Mouse (Mus musculus): ENCODE data around the gene Nipa1. TPM values are rescaled to one million over a fixed set of nuclear protein-coding genes. Genes with fewer than 3 reads are reported as not detected.
A peak's percentile ranks its signal among the peaks of the same experiment; 100 is the strongest.
"Not testable (repeated sequence)": the region's sequence is repeated elsewhere in the genome, so short reads cannot be mapped to it uniquely, and the experiment has no call there.

Nipa1 gene
- 5.1 and 7.6 TPM in 2 replicates for total RNA-seq (2021)
- long read RNA-seq, transcript Nipa1-201 (5 exons, 3,183 nt): major isoform, 12 of 12 reads
- long read RNA-seq, partial matches to known transcripts: 0 of 12 reads
- long read RNA-seq, other reads (novel, unspliced or antisense): 0 of 12 reads

- DNase-seq: no peak
Measured at GRCm38 (mm10) chr7:56019930-56020253, at the start of gene Nipa1. Gene Nipa1 (minus strand): TSS chr7:56019954.

GRCm38 (mm10) chr7:56066634-56067033 is 46.9 kb upstream of the Nipa1 start:
- DNase-seq: no peak

- DNase-seq: no peak
Measured at GRCm38 (mm10) chr7:56066136-56066535, 46.4 kb upstream of the Nipa1 start.

GRCm38 (mm10) chr7:56064876-56065275 is 45.1 kb upstream of the Nipa1 start:
- DNase-seq: peak; percentile 32

DNA sequence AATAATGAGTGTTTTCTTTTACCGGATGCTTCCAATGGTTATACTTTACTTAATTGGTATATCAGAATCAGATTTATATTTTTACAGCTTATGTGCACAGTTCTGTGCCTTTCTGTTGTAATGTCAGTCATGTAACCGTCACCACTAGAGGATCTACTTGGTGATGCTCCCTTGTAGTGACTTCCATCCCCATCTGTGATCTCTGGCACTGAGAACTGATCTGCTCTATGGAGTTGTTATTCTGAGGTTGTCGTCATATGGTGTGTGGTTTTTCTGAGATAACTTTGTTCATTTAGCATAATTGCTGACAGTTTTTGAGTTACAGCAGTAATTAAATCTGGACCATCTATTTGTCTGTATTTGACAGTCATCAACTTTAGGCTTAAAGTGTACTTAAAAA is 35.6 kb upstream of the Nipa1 start:
- no peak for DNase-seq

- no peak for DNase-seq
Measured at GRCm38 (mm10) chr7:56052996-56053395, 33.2 kb upstream of the Nipa1 start.

DNA sequence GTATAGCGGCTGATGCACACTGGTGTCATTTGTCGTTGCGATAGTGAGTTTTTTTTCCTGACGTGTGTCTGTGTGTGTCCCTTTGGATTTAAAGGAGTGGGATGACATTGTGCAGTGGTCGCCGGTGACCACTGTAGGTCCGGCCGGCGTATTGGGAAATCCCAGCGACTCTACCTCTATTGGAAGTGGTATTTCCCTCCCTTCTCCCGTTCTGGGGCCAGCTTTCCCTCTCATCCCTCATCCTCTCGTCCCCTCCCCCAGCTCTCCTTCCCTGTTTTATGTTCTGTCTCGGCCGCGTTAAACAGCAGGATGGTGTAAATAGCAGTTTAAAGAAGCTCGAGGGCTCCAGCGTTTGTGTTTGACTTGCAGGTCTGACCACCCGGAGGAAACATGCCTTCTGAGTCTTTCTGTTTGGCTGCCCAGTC is 30.7 kb upstream of the Nipa1 start:
- peak; percentile 13 for DNase-seq

- peak; percentile 99 for DNase-seq
Measured at GRCm38 (mm10) chr7:56049831-56050321, 30.1 kb upstream of the Nipa1 start, which contains the start of gene Herc2. Gene Herc2 (plus strand): TSS chr7:56050196.

- DNase-seq: no peak
Measured at GRCm38 (mm10) chr7:56047178-56047577, 27.4 kb upstream of the Nipa1 start.

DNA sequence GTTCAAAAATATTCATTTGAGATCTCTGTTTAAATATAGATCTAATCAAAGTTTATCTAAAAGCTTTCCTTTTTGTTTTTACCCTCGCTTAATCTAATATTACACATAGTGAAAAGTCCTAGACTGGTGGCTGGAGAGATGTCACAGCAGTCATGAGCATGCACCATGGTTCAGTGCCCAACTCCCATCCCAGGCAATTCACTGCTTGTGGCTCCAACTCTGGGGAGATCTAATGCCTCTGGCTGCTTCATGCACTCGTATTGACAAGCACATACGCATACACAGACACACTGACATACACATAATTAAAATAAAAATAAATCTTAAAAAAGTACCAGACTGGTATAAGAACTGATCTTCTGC is 24.5 kb upstream of the Nipa1 start:
- DNase-seq: no peak

DNA sequence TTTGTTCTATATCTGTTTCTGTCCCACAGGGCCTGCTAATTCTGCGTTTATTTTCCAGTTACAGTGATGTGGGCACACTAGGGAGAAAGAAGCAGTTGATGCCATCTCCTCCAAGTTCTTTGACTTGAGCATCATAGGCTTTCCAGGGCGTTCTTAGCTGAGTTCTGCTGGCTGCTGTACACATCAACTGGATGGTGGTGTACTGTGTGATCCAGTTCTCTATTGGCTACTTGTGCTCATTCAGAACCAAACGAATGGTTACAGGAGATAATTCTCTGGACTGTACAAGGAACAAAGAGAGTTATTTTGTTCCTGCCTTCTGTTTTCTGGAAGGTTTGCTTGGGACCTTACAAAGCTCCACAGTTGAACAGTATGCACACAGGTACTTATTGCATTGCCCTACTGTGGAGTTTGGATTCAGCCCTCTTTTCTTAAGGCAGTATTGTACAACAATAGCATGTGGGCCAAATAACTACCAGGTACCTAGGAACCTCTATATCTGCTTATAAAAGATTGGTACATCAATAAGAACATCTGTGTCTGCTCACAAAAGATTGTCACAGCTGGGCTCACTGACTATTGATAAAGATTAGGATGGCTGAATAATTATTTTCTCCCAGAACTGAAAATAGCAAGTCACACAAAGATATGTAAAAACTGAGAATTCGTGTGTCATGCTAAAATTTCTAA is 24.0 kb upstream of the Nipa1 start:
- no peak for DNase-seq

- peak; percentile 80 for DNase-seq
Measured at GRCm38 (mm10) chr7:56042353-56042752, 22.6 kb upstream of the Nipa1 start.

DNA sequence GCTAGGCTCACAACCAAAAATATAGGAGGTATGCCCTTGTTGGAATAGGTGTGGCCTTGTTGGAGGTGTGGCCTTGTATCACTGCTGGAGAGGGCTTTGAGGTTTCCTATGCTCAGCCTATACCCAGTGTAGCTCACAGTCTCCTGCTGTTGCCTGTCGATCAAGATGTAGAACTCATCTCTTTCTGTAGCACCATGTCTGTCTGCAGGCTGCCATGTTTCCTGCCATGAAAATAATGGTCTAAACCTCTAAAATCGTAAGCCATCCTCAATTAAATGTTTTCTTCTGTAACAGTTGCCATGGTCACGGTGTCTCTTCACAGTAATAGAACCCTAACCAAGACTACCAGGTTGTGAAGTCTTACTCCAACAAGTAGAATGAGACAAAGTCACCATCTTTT is 3.8 kb upstream of the Nipa1 start:
- DNase-seq: no peak

GRCm38 (mm10) chr7:56018972-56019929 is 503 bp downstream of the Nipa1 start:
- DNase-seq: peak; percentile 80

DNA sequence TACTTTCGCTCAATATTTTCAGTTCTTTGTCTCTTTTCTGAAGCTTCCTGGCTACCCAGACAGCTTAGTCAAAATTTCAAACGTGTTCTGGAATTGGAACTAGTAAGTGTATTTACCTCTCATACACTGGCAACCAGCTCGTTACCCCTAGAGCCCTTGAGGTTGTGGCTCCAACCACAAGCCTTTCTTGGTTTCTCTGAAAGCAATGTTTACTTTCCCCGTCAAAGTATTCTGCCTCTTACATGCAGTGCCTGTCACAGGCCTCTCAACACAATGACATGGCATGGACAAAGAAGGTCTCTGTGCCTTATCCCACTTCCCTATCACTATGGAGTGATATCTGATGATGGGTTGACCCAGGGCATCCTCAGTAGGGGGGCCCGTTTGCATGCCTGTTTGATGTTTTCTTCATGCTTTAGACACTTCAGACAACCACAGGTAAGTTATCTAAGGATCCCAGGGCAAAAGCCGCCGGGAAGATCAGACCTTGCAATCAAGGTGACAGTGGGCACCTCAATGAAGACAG is 1.2 kb downstream of the Nipa1 start:
- no peak for DNase-seq

DNA sequence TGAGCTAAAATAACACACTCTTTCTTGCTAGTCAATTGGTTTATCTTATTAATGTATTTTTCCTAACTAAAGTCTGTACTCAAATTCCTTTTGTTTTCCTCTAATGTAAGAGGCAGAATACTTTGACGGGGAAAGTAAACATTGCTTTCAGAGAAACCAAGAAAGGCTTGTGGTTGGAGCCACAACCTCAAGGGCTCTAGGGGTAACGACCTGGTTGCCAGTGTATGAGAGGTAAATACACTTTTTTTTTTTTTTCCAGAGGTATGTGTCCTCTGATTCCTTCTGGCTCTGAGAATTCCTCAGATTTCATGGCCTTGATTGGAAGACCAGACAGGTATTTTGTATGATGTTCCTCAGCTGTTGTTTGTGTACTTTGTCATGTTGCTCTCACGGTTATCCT is 2.0 kb downstream of the Nipa1 start:
- DNase-seq: no peak

GRCm38 (mm10) chr7:56015837-56016236 is 3.9 kb downstream of the Nipa1 start:
- no peak for DNase-seq

- DNase-seq: no peak
Measured at GRCm38 (mm10) chr7:56015172-56015571, 4.6 kb downstream of the Nipa1 start.

DNA sequence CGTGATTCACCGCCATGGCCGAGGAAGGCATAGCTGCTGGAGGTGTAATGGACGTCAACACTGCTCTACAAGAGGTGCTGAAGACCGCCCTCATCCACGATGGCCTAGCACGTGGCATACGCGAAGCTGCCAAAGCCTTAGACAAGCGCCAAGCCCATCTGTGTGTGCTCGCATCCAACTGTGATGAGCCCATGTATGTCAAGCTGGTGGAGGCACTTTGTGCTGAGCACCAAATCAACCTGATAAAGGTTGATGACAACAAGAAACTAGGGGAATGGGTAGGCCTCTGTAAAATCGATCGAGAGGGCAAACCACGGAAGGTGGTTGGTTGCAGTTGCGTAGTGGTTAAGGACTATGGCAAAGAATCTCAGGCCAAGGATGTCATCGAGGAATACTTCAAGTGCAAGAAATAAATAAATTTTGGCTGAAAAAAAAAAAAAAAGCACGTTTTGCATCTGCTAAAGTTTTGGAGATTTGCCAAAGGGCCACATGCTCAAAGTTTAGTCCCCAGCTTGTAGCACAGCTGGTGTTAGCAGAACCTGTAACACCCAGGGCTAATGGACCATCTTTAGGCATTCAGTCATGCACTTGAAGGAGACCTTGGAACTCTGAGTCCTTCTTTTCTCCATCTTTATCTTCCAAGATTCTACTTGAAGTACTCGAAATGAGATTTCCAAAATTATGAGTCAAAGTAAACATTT is 5.6 kb downstream of the Nipa1 start:
- not testable (repeated sequence) for DNase-seq

- no peak for DNase-seq
Measured at GRCm38 (mm10) chr7:56013261-56014001, 6.3 kb downstream of the Nipa1 start.

DNA sequence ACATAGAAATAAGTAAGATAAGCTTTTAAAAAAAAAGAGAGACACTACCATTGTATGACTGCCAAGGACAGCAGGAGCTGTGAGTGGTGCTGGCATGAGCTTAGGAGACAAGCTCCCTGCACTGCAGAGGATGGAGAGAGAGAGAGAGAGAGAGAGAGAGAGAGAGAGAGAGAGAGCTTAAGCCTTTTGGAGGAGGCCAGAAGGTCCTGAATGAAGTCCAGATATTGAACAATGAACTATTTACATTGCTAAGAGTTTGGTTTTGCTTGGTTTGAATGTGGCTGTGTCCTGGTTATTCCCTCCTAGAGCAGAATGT is 8.8 kb downstream of the Nipa1 start:
- DNase-seq: no peak
